ENCODE assay signal across 14 mouse cellular contexts in genomic region chr5:124610965-124611364, GRCm38 (mm10). TPM values are rescaled to one million over a fixed set of nuclear protein-coding genes. Genes with fewer than 3 reads are reported as not detected.
DNase-seq lines count a peak whose midpoint lies in the region; ATAC-seq and TF ChIP-seq lines count a peak whose summit lies in the region.
"Had no signal": no experiment of that assay in that cellular context is flagged by ENCODE, and none has a peak within 500 bp of the region (broad histone marks: within the 10 kb centered on the region; RNA-seq: fewer than 3 reads in every experiment).

No protein-coding gene starts in this region.

- no peaks in the 10 kb centered on the region for H3K36me3 ChIP-seq in liver, embryonic 13.5 days

- no peak overlapping the region for H3K27ac ChIP-seq in liver, embryonic 13.5 days
- H3K27ac ChIP-seq: embryonic facial prominence, embryonic 12.5 days; neural tube, embryonic 13.5 days had no signal

- H3K9ac ChIP-seq in liver, embryonic 13.5 days = no peak overlapping the region
- H3K9ac ChIP-seq: embryonic facial prominence, embryonic 12.5 days; neural tube, embryonic 13.5 days had no signal

- 78% methylated on average over 10 of the region's 10 CpGs for WGBS in lung, adult 2 months
- WGBS in liver, embryonic 13.5 days (ENCODE audit: insufficient replicate concordance) = 52% methylated on average over 10 of the region's 10 CpGs

- H3K27me3 ChIP-seq in liver, embryonic 13.5 days = peaks cover 3% of the 10 kb centered on the region; the same call in 1 of the 2 replicates
- H3K27me3 ChIP-seq: embryonic facial prominence, embryonic 12.5 days; neural tube, embryonic 13.5 days had no signal

- H3K4me2 ChIP-seq in liver, embryonic 13.5 days = no peak overlapping the region
- H3K4me2 ChIP-seq: embryonic facial prominence, embryonic 12.5 days; neural tube, embryonic 13.5 days had no signal

- TF ChIP-seq POLR2A in lung, adult 2 months (IDR thresholded peaks at IDR 0.05; ENCODE audit: borderline replicate concordance, extremely low read depth, low read depth, low read length) = no peak

- DNase-seq in CD4-positive, CD25-positive, alpha-beta regulatory T cell, adult 2 months (ENCODE audit: low read depth, low spot score) = peak; percentile 37
- DNase-seq in lung, postnatal 14 days = peak; percentile 5
- DNase-seq in lung, adult 2 months = no peak
- DNase-seq in liver, embryonic 13.5 days = peak; percentile 13
- peak; percentile 59 to 62 for DNase-seq in thymus, postnatal 36 days
- no peak for DNase-seq in heart, adult 18-20 months
- no peak for DNase-seq in layer of hippocampus, postnatal 10 days (ENCODE audit: low spot score in 2 of 2)
- DNase-seq: heart, postnatal 14 days; left cerebral cortex, postnatal 4 days; spleen, adult 18-20 months had no signal

- H3K4me1 ChIP-seq in lung, adult 2 months (ENCODE audit: control insufficient read depth, insufficient read depth, low read length) = no peaks in the 10 kb centered on the region
- H3K4me1 ChIP-seq in liver, embryonic 13.5 days (replicated peaks) = no peaks in the 10 kb centered on the region
- H3K4me1 ChIP-seq: embryonic facial prominence, embryonic 12.5 days; neural tube, embryonic 13.5 days had no signal

- no peak for TF ChIP-seq CTCF in lung, adult 2 months (IDR thresholded peaks at IDR 0.05; ENCODE audit: insufficient read depth, low read length)

- no peak overlapping the region for H3K4me3 ChIP-seq in lung, adult 2 months (replicated peaks; ENCODE audit: extremely low read depth, low read depth, low read length)
- H3K4me3 ChIP-seq in liver, embryonic 13.5 days (replicated peaks) = no peak overlapping the region
- H3K4me3 ChIP-seq: embryonic facial prominence, embryonic 12.5 days; megakaryocyte, embryonic 14.5 days; neural tube, embryonic 13.5 days had no signal

- ATAC-seq in CD4-positive, CD25-positive, alpha-beta regulatory T cell, adult 4 months = no peak
- peak; percentile 57; the same call in 1 of the 2 replicates for ATAC-seq in liver, embryonic 13.5 days (ENCODE audit: low read depth)

- no peaks in the 10 kb centered on the region for H3K9me3 ChIP-seq in liver, embryonic 13.5 days (replicated peaks)
- H3K9me3 ChIP-seq: embryonic facial prominence, embryonic 12.5 days; neural tube, embryonic 13.5 days had no signal

RNA-seq across cellular contexts. Expression of gene Atp6v0a2, which starts 17.4 kb away (rescaled TPM):
- 10 to 100 TPM; 31.0 to 57.7 TPM for polyA plus RNA-seq in CD4-positive, CD25-positive, alpha-beta regulatory T cell, adult 4 months (2017; shearing (Covaris generic))
- polyA plus RNA-seq in lung, adult 2 months (2012; rRNA removed) = 39.2 and 45.3 TPM in 2 replicates
- polyA plus RNA-seq in liver, embryonic 13.5 days (2015; fragmentation: Nextera tagmentation; extraction: Ambion mirVana) = 17.9 and 21.8 TPM in 2 replicates
- total RNA-seq in heart, adult 18-20 months (2021) = 10 to 100 TPM; 52.0 to 65.0 TPM
- 10 to 100 TPM; 46.7 to 51.6 TPM for total RNA-seq in layer of hippocampus, postnatal 10 days (2021)

RNA-seq across cellular contexts. Expression of gene Gtf2h3, which starts 32.0 kb away (rescaled TPM):
- 10 to 100 TPM; 57.1 to 69.8 TPM for polyA plus RNA-seq in CD4-positive, CD25-positive, alpha-beta regulatory T cell, adult 4 months (2017; shearing (Covaris generic))
- 20.1 and 30.4 TPM in 2 replicates for polyA plus RNA-seq in lung, adult 2 months (2012; rRNA removed)
- polyA plus RNA-seq in liver, embryonic 13.5 days (2015; fragmentation: Nextera tagmentation; extraction: Ambion mirVana) = 30.8 and 37.6 TPM in 2 replicates
- 10 to 100 TPM; 18.3 to 20.2 TPM for total RNA-seq in heart, adult 18-20 months (2021)
- total RNA-seq in layer of hippocampus, postnatal 10 days (2021) = 10 to 100 TPM; 29.0 to 31.0 TPM

RNA-seq across cellular contexts. Expression of gene Eif2b1, which starts 32.0 kb away (rescaled TPM):
- polyA plus RNA-seq in CD4-positive, CD25-positive, alpha-beta regulatory T cell, adult 4 months (2017; shearing (Covaris generic)) = 10 to 100 TPM; 45.0 to 45.7 TPM
- 11.8 and 18.4 TPM in 2 replicates for polyA plus RNA-seq in lung, adult 2 months (2012; rRNA removed)
- polyA plus RNA-seq in liver, embryonic 13.5 days (2015; fragmentation: Nextera tagmentation; extraction: Ambion mirVana) = 69.8 and 80.8 TPM in 2 replicates
- total RNA-seq in heart, adult 18-20 months (2021) = 10 to 100 TPM; 26.7 to 26.8 TPM
- 10 to 100 TPM; 42.4 to 49.1 TPM for total RNA-seq in layer of hippocampus, postnatal 10 days (2021)

RNA-seq across cellular contexts. Expression of gene Ddx55, which starts 58.3 kb away (rescaled TPM):
- polyA plus RNA-seq in CD4-positive, CD25-positive, alpha-beta regulatory T cell, adult 4 months (2017; shearing (Covaris generic)) = 10 to 100 TPM; 17.2 to 22.9 TPM
- 11.0 and 12.9 TPM in 2 replicates for polyA plus RNA-seq in lung, adult 2 months (2012; rRNA removed)
- polyA plus RNA-seq in liver, embryonic 13.5 days (2015; fragmentation: Nextera tagmentation; extraction: Ambion mirVana) = 9.4 and 11.0 TPM in 2 replicates
- total RNA-seq in heart, adult 18-20 months (2021) = 1 to 10 TPM; 4.8 to 5.2 TPM
- 10 to 100 TPM; 26.4 to 30.2 TPM for total RNA-seq in layer of hippocampus, postnatal 10 days (2021)

Comparison
In these comparisons a context has a peak if more than half of its experiments do, and no peak if none do; other contexts are left out.
1. DNase-seq: peak in CD4-positive, CD25-positive, alpha-beta regulatory T cell, adult 2 months (single experiment), lung, postnatal 14 days (single experiment), liver, embryonic 13.5 days (single experiment) and thymus, postnatal 36 days (2 of 2); none in lung, adult 2 months (single experiment), heart, adult 18-20 months (0 of 2) and layer of hippocampus, postnatal 10 days (0 of 2).